Mouse (Mus musculus) urinary bladder, adult 2 months (tissue): ENCODE measurements around the gene Eef1akmt2. TPM values are rescaled to one million over a fixed set of nuclear protein-coding genes. Genes with fewer than 3 reads are reported as not detected.

Experiments used
- DNase-seq: peaks from one replicate; pipeline ENCODE4 v3.0.0; 2022; ENCODE audit warnings: low spot score
- polyA plus RNA-seq: library from polyadenylated mRNA; depleted of rRNA; stranded (reverse); fragments of >200 nt; gene quantifications from 2 replicates; pipeline ENCODE4 v1.2.3, GENCODE M21; 2012

Gene Eef1akmt2
- polyA plus RNA-seq, 1 experiment, result 34.9 TPM

DNA sequence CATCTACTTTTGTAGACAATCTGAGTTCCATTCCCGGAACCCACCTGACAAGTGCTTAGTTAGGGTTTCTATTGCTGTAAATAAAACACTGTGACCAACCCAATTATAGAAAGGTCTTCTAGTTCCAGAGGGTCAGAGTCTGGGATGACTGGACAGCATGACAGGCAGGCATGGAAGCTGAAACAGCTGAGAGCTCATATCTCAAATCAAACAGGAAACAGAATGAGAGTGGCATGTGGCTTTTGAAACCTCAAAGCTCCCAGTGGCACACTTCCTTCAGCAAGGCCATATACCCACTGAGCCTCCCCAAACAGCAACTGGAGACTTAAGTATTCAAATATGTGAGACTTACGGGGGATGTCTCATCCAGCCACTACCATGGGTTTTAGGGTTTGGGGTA lies 20.6 kb upstream of the Eef1akmt2 start:
- no peak for DNase-seq

- DNase-seq, result no peak
These were observed 13.8 kb upstream of the Eef1akmt2 start for GRCm38 (mm10) chr7:132866316-132866715.

GRCm38 (mm10) chr7:132859042-132859958 lies 6.8 kb upstream of the Eef1akmt2 start, which contains the start of gene Abraxas2:
Abraxas2 (plus strand) TSS chr7:132859225.
- peak; percentile 73 for DNase-seq

GRCm38 (mm10) chr7:132858043-132858608 lies 5.7 kb upstream of the Eef1akmt2 start:
- DNase-seq, result no peak

DNA sequence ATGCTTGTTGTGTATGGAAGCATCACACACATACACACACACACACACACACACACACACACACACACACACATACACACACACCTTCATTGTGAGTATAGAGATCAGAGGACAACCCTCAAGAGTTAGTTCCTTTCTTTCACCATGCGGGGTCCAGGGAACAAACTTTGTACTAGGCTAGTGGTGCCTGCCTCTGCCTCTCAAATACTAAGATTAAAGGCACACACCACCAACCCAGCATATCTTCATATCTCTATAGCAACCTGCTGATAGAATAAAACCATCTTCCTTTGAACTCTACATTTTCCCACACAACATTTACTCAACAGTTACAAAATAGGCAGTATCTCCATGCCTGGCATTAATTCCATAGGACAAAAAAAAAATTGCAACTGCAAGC lies 3.6 kb upstream of the Eef1akmt2 start:
- no peak for DNase-seq

DNA sequence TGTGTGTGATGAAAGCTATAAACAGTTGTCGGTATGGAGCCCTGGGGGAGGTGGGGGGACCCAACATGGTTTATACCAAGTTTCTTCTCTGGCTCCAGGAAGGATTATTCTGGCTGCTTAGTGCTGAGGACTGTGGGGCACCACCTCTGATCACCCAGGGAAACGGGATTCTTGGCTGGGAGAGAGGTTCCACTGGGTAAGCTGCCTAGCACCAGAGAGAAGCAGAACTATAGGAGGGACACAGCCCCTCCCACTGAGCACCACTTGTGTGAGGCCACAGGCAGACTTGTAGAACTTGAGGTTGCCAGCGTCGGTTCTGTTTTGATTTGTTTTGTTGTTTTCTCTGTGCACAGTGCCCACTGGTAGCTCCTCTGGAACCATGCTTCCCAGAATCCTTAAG lies 1.5 kb upstream of the Eef1akmt2 start:
- no peak for DNase-seq

- no peak for DNase-seq
These were observed 888 bp upstream of the Eef1akmt2 start for GRCm38 (mm10) chr7:132853361-132853760.

DNA sequence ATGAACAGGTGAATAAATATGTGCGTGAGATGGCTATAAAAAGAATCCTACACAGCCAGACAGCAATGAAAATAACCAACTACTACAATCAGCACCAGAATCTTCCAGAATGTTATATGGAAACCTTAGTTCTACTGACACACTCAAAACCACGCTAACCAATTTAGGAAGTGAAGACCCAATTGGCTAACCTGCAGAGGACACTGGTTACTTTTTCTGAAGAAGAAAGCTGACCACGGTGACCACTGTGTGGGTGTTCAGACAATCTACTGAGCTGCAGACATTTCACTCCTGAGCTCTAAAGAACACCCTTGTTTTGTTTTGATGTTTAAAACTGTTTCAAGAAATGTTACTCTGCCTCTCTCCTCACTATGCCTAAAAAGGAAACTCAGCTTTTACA lies 9.3 kb downstream of the Eef1akmt2 start:
- DNase-seq, result no peak

GRCm38 (mm10) chr7:132842455-132842854 lies 10.0 kb downstream of the Eef1akmt2 start:
- DNase-seq, result no peak

GRCm38 (mm10) chr7:132841287-132841686 lies 11.2 kb downstream of the Eef1akmt2 start:
- no peak for DNase-seq

DNA sequence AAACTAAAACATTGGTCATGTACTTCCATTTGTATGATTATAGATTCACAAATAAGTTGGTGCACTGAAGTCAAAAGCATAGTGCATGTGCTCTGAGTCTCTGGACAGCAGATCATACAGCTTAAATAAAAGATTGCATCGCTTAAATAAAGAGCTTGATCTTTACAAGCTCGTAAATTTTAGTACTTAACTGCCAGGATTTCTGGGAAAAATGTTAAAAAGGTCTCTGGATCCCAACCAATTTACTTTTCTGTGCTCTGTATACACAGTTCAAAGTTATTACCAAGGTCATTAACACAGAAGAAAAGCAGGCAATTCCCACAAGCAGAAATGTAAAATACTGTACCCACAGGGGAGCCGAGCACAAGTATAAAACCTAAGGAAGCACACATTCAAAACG lies 21.5 kb downstream of the Eef1akmt2 start:
- no peak for DNase-seq

- no peak for DNase-seq
These were observed 28.0 kb downstream of the Eef1akmt2 start for GRCm38 (mm10) chr7:132824346-132825022.

GRCm38 (mm10) chr7:132823832-132824231 lies 28.6 kb downstream of the Eef1akmt2 start:
- no peak for DNase-seq

- DNase-seq, result no peak
These were observed 31.8 kb downstream of the Eef1akmt2 start for GRCm38 (mm10) chr7:132820692-132821091.

DNA sequence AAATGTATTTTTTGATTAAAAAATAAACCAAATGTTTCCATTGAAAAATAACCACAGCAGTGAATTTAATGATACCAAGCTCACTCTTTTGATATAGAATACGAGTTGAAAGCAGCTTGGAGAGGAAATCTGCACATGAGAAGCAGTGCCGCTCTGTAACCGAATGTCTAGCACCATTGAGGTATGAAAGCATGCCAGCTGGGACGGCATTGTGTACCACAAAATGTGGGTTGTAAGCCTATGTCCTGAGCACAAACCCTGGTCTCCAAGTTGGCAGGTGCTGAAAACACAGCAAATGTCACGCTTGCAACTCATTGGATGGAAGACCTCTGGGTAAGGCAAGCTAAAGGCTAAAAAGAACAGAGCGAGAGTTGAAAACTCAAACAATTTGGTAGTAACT lies 35.4 kb downstream of the Eef1akmt2 start:
- no peak for DNase-seq

- DNase-seq, result no peak
These were observed 35.9 kb downstream of the Eef1akmt2 start for GRCm38 (mm10) chr7:132816528-132816927.

GRCm38 (mm10) chr7:132815081-132815480 lies 37.4 kb downstream of the Eef1akmt2 start:
- DNase-seq, result no peak

DNA sequence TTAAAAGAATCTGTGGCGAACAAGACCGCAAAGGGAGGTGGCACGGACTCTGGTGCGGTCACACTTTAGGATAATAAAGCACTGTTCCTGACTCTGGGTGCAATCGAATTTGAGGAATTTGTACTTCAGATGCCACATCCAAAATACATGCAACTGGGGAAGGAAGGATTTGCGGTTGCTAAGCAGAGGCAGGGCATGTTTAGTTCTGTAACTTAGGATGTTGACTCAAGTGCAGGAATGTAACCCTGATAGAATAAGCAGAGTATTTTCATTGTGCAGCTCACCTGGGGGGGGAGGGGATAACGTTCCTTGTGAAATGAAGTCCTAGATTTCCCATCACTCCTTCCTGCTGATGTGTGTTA lies 38.4 kb downstream of the Eef1akmt2 start:
- no peak for DNase-seq

DNA sequence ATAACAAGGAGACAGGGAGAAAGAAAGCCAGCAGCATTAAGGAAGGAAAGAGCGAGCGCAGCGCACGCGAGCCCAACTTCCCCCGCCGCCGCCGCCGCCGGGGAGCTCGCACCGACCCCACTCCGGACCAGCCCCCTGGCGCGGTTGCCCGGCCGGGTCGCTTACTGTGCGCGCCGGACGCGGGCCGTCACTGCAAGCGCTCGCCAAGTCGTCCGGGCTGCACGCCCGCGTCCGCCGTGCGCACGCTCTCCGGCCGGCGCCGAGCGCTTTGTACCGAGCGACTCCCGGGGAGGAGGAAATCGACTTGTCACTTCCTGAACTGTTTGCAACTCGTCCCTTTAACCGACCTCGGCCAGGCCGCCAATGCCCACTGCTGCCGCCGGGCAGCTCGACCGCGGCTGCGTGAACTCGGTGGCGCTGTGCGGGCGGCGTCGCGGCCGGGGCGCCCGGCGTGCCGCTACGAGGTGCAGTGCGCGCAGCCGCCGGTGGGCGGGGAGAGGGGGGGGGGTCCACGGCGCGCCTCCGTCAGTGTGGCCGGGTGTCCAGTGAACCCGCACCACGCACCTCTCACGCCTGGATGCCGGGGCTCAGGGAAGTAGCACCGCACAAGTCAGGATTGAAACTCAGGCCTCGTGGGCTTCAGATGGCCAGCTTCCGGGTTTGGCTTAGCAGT lies 38.9 kb downstream of the Eef1akmt2 start, which contains the start of gene Fam53b:
TSS of gene Fam53b (minus strand) at position 471 of the 673 bp plus-strand sequence.
- DNase-seq, result peak; percentile 67

- DNase-seq, result peak; percentile 63
These were observed 39.7 kb downstream of the Eef1akmt2 start for GRCm38 (mm10) chr7:132812619-132813415.
